Mouse (Mus musculus) Muller cell, postnatal 12 days (primary cell): ENCODE measurements at regions not wholly inside any gene's neighbourhood (a gene's known extent, or its start where the extent isn't known, plus 50 kb on each side); places are given as distances from the start of the nearest gene placed in this dataset.
A peak's percentile ranks its signal among the peaks of the same experiment; 100 is the strongest.

Experiments
- DNase-seq: peaks from one replicate; pipeline ENCODE4 v3.0.0-alpha.2; 2015; ENCODE audit errors: inconsistent ontology term

- DNase-seq, result no peak
Observed at GRCm38 (mm10) chr2:38420498-38420897, 81.4 kb downstream of the Lhx2 start.

- no peak for DNase-seq
Observed at GRCm38 (mm10) chr2:38422406-38422805, 83.3 kb downstream of the Lhx2 start.

- no peak for DNase-seq
Observed at GRCm38 (mm10) chr2:38423886-38424277, 84.8 kb downstream of the Lhx2 start.

- DNase-seq, result no peak
Observed at GRCm38 (mm10) chr2:38424278-38424931, 85.3 kb downstream of the Lhx2 start.

- DNase-seq, result no peak
Observed at GRCm38 (mm10) chr2:38424976-38425375, 85.9 kb downstream of the Lhx2 start.

GRCm38 (mm10) chr2:38429752-38430378, 81.6 kb upstream of the Nek6 start:
- DNase-seq, result peak; percentile 82

- no peak for DNase-seq
Observed at GRCm38 (mm10) chr2:38431546-38431945, 79.9 kb upstream of the Nek6 start.

GRCm38 (mm10) chr2:38433736-38434135, 77.7 kb upstream of the Nek6 start:
- no peak for DNase-seq

- DNase-seq, result no peak
Observed at GRCm38 (mm10) chr2:38436701-38437100, 74.7 kb upstream of the Nek6 start.

- DNase-seq, result no peak
Observed at GRCm38 (mm10) chr2:38439191-38439590, 72.3 kb upstream of the Nek6 start.

- no peak for DNase-seq
Observed at GRCm38 (mm10) chr2:38439973-38440372, 71.5 kb upstream of the Nek6 start.

GRCm38 (mm10) chr2:38449092-38449491, 62.4 kb upstream of the Nek6 start:
- DNase-seq, result no peak

GRCm38 (mm10) chr2:38456571-38456970, 54.9 kb upstream of the Nek6 start:
- DNase-seq, result no peak

GRCm38 (mm10) chr2:38460367-38460766, 51.1 kb upstream of the Nek6 start:
- DNase-seq, result no peak

GRCm38 (mm10) chr2:38460825-38461540, 50.5 kb upstream of the Nek6 start:
- peak; percentile 27 for DNase-seq
